Comparison of ENCODE assay signal across 8 mouse cellular contexts in the genomic region with DNA sequence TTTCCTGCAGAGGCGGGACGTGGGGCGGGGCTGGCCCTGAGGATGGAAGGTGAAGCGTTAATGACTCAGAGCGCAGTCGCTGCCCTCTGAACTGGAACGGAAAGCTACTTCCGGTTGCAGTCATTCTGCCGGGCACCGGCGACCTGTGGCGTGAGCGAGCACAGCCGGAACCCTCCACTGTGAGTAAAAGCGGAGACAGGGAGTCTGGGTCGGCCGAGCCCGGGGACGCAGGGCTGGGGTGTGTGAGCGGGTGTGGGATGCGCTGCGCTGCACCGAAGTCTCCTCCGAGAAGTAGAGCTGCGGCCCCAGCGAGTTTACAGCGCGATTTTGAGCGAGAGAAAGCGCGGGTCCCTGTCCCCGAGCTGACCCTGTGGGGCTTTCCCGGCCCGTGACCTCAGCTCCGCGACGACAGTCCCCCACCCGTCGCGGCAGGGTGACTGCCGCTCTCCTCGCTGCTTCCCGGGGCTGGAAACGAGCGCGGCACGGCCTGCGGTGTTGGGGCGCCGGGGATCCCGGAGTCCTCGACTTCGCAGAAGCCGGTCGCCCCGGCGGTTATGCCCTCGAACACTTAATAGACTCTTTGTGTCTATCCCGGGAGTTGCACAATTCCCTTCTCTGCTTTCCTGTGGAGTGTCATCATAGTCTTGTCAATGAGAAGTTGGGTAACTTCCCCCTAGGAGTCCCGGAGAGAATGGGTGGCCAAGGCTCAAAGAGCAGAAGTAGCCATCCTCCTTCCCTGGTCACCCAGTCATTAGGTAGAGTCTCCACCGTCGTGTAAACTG. TPM values are rescaled to one million over a fixed set of nuclear protein-coding genes. Genes with fewer than 3 reads are reported as not detected.
DNase-seq lines count a peak whose midpoint lies in the region; ATAC-seq and TF ChIP-seq lines count a peak whose summit lies in the region.

No protein-coding gene starts in this region.

- no peak for TF ChIP-seq EP300 in CH12.LX (IDR thresholded peaks at IDR 0.05; ENCODE audit: low read length)
- no peak for TF ChIP-seq EP300 in liver, postnatal 0 days (IDR thresholded peaks at IDR 0.05; ENCODE audit: low read depth)

- peak overlapping the region; percentile 83 for H3K27ac ChIP-seq in CH12.LX (ENCODE audit: insufficient read depth, low read depth)
- H3K27ac ChIP-seq in forebrain, embryonic 12.5 days = peak overlapping the region; percentile 65
- H3K27ac ChIP-seq in liver, postnatal 0 days (ENCODE audit: low read depth) = peak overlapping the region; percentile 100
- peak overlapping the region; percentile 70 for H3K27ac ChIP-seq in neural tube, embryonic 14.5 days (ENCODE audit: low read depth, low read length)

- peak; percentile 94 for DNase-seq in CH12.LX (ENCODE audit: extremely low read depth)
- peak; percentile 83 for DNase-seq in c-Kit-positive CD71-positive TER-119-negative erythroid progenitor cells, embryonic 14.5 days (ENCODE audit: low read depth)
- DNase-seq in heart, postnatal 10 days = peak; percentile 94 to 96
- DNase-seq in large intestine, adult 2 months (ENCODE audit: low read depth, low spot score) = peak; percentile 75
- DNase-seq in liver, postnatal 0 days = peak; percentile 98
- peak; percentile 97 for DNase-seq in testis, postnatal 10 days (ENCODE audit: low spot score)

- no peak for TF ChIP-seq RAD21 in CH12.LX (IDR thresholded peaks at IDR 0.05; ENCODE audit: low read depth, low read length)

- H3K27me3 ChIP-seq in CH12.LX (replicated peaks) = no peaks in the 10 kb centered on the region
- no peaks in the 10 kb centered on the region for H3K27me3 ChIP-seq in forebrain, embryonic 12.5 days
- H3K27me3 ChIP-seq in liver, postnatal 0 days (ENCODE audit: insufficient read depth, low read length) = no peaks in the 10 kb centered on the region
- no peaks in the 10 kb centered on the region for H3K27me3 ChIP-seq in neural tube, embryonic 14.5 days (ENCODE audit: control insufficient read depth, insufficient read depth, low read length)

- dilution Hi-C loops in CH12.LX (cut with MboI; ENCODE audit: extremely low pct_ligation_motif_present, extremely low pct_unique_long_range_greater_than_20kb, low sequenced_read_pairs) = no loop called here

- WGBS in forebrain, embryonic 12.5 days = under 1% methylated on average over 61 of the region's 62 CpGs
- WGBS in large intestine, adult 2 months = under 1% methylated on average over 62 of the region's 62 CpGs
- under 1% methylated on average over 59 of the region's 62 CpGs for WGBS in liver, postnatal 0 days (ENCODE audit: insufficient replicate concordance)
- WGBS in neural tube, embryonic 14.5 days = under 1% methylated on average over 62 of the region's 62 CpGs

- TF ChIP-seq CTCF in CH12.LX (conservative IDR thresholded peaks at IDR 0.05 in 1 of 2, IDR thresholded peaks at IDR 0.05 in 1 of 2; ENCODE audit: low read depth in 2 of 2, low read length in 2 of 2) = no peak
- TF ChIP-seq CTCF in liver, postnatal 0 days (IDR thresholded peaks at IDR 0.05; ENCODE audit: low read depth) = no peak

- TF ChIP-seq POLR2A in CH12.LX (IDR thresholded peaks at IDR 0.05; ENCODE audit: low read depth, low read length) = peak; percentile 86

- peak overlapping the region; percentile 67 to 72 (median 70) for H3K4me3 ChIP-seq in CH12.LX (replicated peaks in 1 of 3; ENCODE audit: low read depth in 2 of 3, low read length in 2 of 3, poor library complexity in 1 of 3)
- H3K4me3 ChIP-seq in forebrain, embryonic 12.5 days (replicated peaks) = peak overlapping the region; percentile 82
- H3K4me3 ChIP-seq in liver, postnatal 0 days (ENCODE audit: low read depth, low read length) = peak overlapping the region; percentile 90
- peak overlapping the region; percentile 81 for H3K4me3 ChIP-seq in neural tube, embryonic 14.5 days (ENCODE audit: low read depth, low read length)

- peak; percentile 93 for ATAC-seq in forebrain, embryonic 12.5 days (ENCODE audit: low FRiP score)
- peak; percentile 96 for ATAC-seq in liver, postnatal 0 days
- peak; percentile 95 for ATAC-seq in neural tube, embryonic 14.5 days (ENCODE audit: low read depth)

- H3K36me3 ChIP-seq in CH12.LX (replicated peaks in 1 of 2; ENCODE audit: control insufficient read depth in 1 of 2, insufficient read depth in 1 of 2, low read length in 1 of 2) = peaks cover 6 to 34% of the 10 kb centered on the region in 2 experiments
- no peaks in the 10 kb centered on the region for H3K36me3 ChIP-seq in forebrain, embryonic 12.5 days (replicated peaks)
- H3K36me3 ChIP-seq in liver, postnatal 0 days (replicated peaks; ENCODE audit: insufficient read depth, low read length) = peaks cover 5% of the 10 kb centered on the region; the same call in 1 of the 2 replicates
- no peaks in the 10 kb centered on the region for H3K36me3 ChIP-seq in neural tube, embryonic 14.5 days (ENCODE audit: control insufficient read depth, insufficient read depth, low read length)

- in situ Hi-C loops in CH12.LX (cut with MboI; ENCODE audit: low pct_ligation_motif_present, low pct_unique_long_range_greater_than_20kb, low sequenced_read_pairs) = no loop called here

- H3K9ac ChIP-seq in CH12.LX (ENCODE audit: insufficient read depth, low read depth) = peak overlapping the region; percentile 53
- H3K9ac ChIP-seq in forebrain, embryonic 12.5 days = peak overlapping the region; percentile 83
- H3K9ac ChIP-seq in liver, postnatal 0 days (replicated peaks) = peak overlapping the region; percentile 99
- H3K9ac ChIP-seq in neural tube, embryonic 14.5 days (replicated peaks; ENCODE audit: low read depth, low read length) = peak overlapping the region; percentile 77

- H3K4me1 ChIP-seq in CH12.LX (ENCODE audit: control insufficient read depth in 1 of 2, insufficient read depth in 2 of 2) = peaks cover 6 to 68% of the 10 kb centered on the region in 2 experiments; a peak in 3 of 4 replicates
- peaks cover 3% of the 10 kb centered on the region; the same call in 1 of the 2 replicates for H3K4me1 ChIP-seq in forebrain, embryonic 12.5 days
- H3K4me1 ChIP-seq in liver, postnatal 0 days (ENCODE audit: insufficient read depth) = 0 out of 2 replicates have a peak, but pooled peaks cover 8% of the 10 kb centered on the region
- H3K4me1 ChIP-seq in neural tube, embryonic 14.5 days (ENCODE audit: control insufficient read depth, insufficient read depth, low read length) = peaks cover 3% of the 10 kb centered on the region; the same call in 1 of the 2 replicates

- H3K9me3 ChIP-seq in CH12.LX (replicated peaks; ENCODE audit: low read length) = no peaks in the 10 kb centered on the region
- H3K9me3 ChIP-seq in forebrain, embryonic 12.5 days = no peaks in the 10 kb centered on the region
- no peaks in the 10 kb centered on the region for H3K9me3 ChIP-seq in liver, postnatal 0 days (ENCODE audit: low read length)
- no peaks in the 10 kb centered on the region for H3K9me3 ChIP-seq in neural tube, embryonic 14.5 days (ENCODE audit: control insufficient read depth, low read length)

- peaks cover 62% of the 10 kb centered on the region for H3K79me2 ChIP-seq in CH12.LX (replicated peaks; ENCODE audit: control insufficient read depth, extremely low read depth, insufficient read depth, poor library complexity, severe bottlenecking)

- H3K4me2 ChIP-seq in CH12.LX (ENCODE audit: insufficient read depth, low read depth, poor library complexity, severe bottlenecking) = peak overlapping the region; percentile 76
- peak overlapping the region; percentile 77 for H3K4me2 ChIP-seq in forebrain, embryonic 12.5 days
- peak overlapping the region; percentile 88 for H3K4me2 ChIP-seq in liver, postnatal 0 days (ENCODE audit: low read depth, low read length)
- peak overlapping the region; percentile 92 for H3K4me2 ChIP-seq in neural tube, embryonic 14.5 days (ENCODE audit: low read depth, low read length)

- intact Hi-C loops in heart, postnatal 10 days (cut with DNase I) = no loop called here

TF ChIP-seq in CH12.LX, 34 proteins besides CTCF, POLR2A, EP300 and RAD21 (continues in another document):
- TF ChIP-seq MAX (IDR thresholded peaks at IDR 0.05; ENCODE audit: low read length) = no peak
- TF ChIP-seq UBTF (IDR thresholded peaks at IDR 0.05; ENCODE audit: low read depth, low read length) = peak; percentile 81; the same call in 1 of the 2 replicates
- peak; percentile 6; the same call in 1 of the 2 replicates for TF ChIP-seq IRF4 (IDR thresholded peaks at IDR 0.05; ENCODE audit: low read depth, low read length)
- TF ChIP-seq NRF1 (IDR thresholded peaks at IDR 0.05; ENCODE audit: low read depth, low read length) = peak; percentile 73
- no peak for TF ChIP-seq MXI1 (IDR thresholded peaks at IDR 0.05; ENCODE audit: low read depth, low read length)
- TF ChIP-seq MAZ (IDR thresholded peaks at IDR 0.05; ENCODE audit: low read depth, low read length) = no peak
- TF ChIP-seq NELFE (IDR thresholded peaks at IDR 0.05; ENCODE audit: low read depth, low read length) = peak; percentile 65
- TF ChIP-seq POLR2AphosphoS2 (IDR thresholded peaks at IDR 0.05; ENCODE audit: low read depth, low read length) = peak; percentile 42; the same call in 1 of the 2 replicates
- no peak for TF ChIP-seq USF1 (IDR thresholded peaks at IDR 0.05; ENCODE audit: low read depth, low read length)
- peak; percentile 95 for TF ChIP-seq TBP (conservative IDR thresholded peaks at IDR 0.05; ENCODE audit: low read depth, low read length)
- peak; percentile 98 for TF ChIP-seq TCF12 (IDR thresholded peaks at IDR 0.05; ENCODE audit: low read depth, low read length)
- peak; percentile 57; the same call in 1 of the 2 replicates for TF ChIP-seq CHD2 (IDR thresholded peaks at IDR 0.05; ENCODE audit: low read length)
- peak; percentile 43; the same call in 1 of the 2 replicates for TF ChIP-seq KAT2A (IDR thresholded peaks at IDR 0.05; ENCODE audit: insufficient replicate concordance, low read length)
- TF ChIP-seq BHLHE40 (IDR thresholded peaks at IDR 0.05; ENCODE audit: low read depth, low read length) = peak; percentile 86
- peak; percentile 61 for TF ChIP-seq ETS1 (conservative IDR thresholded peaks at IDR 0.05; ENCODE audit: low read depth, low read length)
- TF ChIP-seq SIN3A (IDR thresholded peaks at IDR 0.05; ENCODE audit: low read length) = no peak; the same call in 1 of the 2 replicates
- TF ChIP-seq HCFC1 (IDR thresholded peaks at IDR 0.05; ENCODE audit: low read depth, low read length) = peak; percentile 71
- 0 out of 2 replicates have a peak, but pooled peaks have one; percentile 46 for TF ChIP-seq CHD1 (IDR thresholded peaks at IDR 0.05; ENCODE audit: low read depth, low read length)

RNA-seq across cellular contexts. Expression of a gene that starts 14.8 kb away (rescaled TPM):
- total RNA-seq in CH12.LX (2012; rRNA removed) (42.3 and 45.7 TPM in 2 replicates), CH12.LX (2014; rRNA removed) (152 and 180 TPM in 2 replicates)
- polyA plus RNA-seq in CH12.LX (2012; ENCODE audit: insufficient read length, low read depth) = 66.4 and 68.7 TPM in 2 replicates
- 27.9 and 31.0 TPM in 2 replicates for polyA plus RNA-seq in forebrain, embryonic 12.5 days (2016; fragmentation: Nextera tagmentation; extraction: Ambion mirVana)
- 10 to 100 TPM; 20.8 to 21.9 TPM for total RNA-seq in heart, postnatal 10 days (2021)
- 9.6 and 13.5 TPM in 2 replicates for polyA plus RNA-seq in large intestine, adult 2 months (2012; rRNA removed)
- polyA plus RNA-seq in liver, postnatal 0 days (2015; fragmentation: Nextera tagmentation; extraction: Ambion mirVana) = 13.9 and 14.5 TPM in 2 replicates
- polyA plus RNA-seq in neural tube, embryonic 14.5 days (2014; fragmentation: Nextera tagmentation; extraction: Ambion mirVana) = 27.8 and 30.7 TPM in 2 replicates

Comparison
In these comparisons a context has a peak if more than half of its experiments do, and no peak if none do; other contexts are left out.
1. Peak in every context shown above with its lines: DNase-seq, ATAC-seq, H3K4me3 ChIP-seq and H3K27ac ChIP-seq.